Mouse (Mus musculus) hindbrain, embryonic 10.5 days (tissue): ENCODE measurements at regions not wholly inside any gene's neighbourhood (a gene's known extent, or its start where the extent isn't known, plus 50 kb on each side); places are given as distances from the start of the nearest gene placed in this dataset.

Source experiments
- DNase-seq: peaks from one replicate; pipeline ENCODE4 v3.0.0-alpha.2; 2017; ENCODE audit warnings: low spot score
- H3K27ac ChIP-seq: fragments of 300-500 bp; sonication (generic); 2 replicates; pipeline ENCODE4 v1.5.1; 2016; ENCODE audit warnings: mild to moderate bottlenecking, moderate library complexity
- H3K27me3 ChIP-seq: fragments of 300-500 bp; sonication (generic); 2 replicates; pipeline ENCODE4 v1.6.1; 2016; ENCODE audit warnings: mild to moderate bottlenecking; ENCODE audit not compliant: poor library complexity, insufficient read depth, severe bottlenecking
- H3K36me3 ChIP-seq: fragments of 300-500 bp; sonication (generic); 2 replicates; pipeline ENCODE4 v1.6.1; 2016; ENCODE audit warnings: mild to moderate bottlenecking, moderate library complexity
- H3K4me1 ChIP-seq: fragments of 300-500 bp; sonication (generic); replicated peaks from 2 replicates; pipeline ENCODE4 v1.6.1; 2016; ENCODE audit warnings: mild to moderate bottlenecking
- H3K4me3 ChIP-seq: fragments of 300-500 bp; sonication (generic); 2 replicates; pipeline ENCODE4 v1.5.1; 2016; ENCODE audit warnings: mild to moderate bottlenecking, moderate library complexity
- H3K9me3 ChIP-seq: fragments of 300-500 bp; sonication (generic); 2 replicates; pipeline ENCODE4 v1.6.1; 2016; ENCODE audit warnings: mild to moderate bottlenecking, moderate library complexity
- WGBS: fragments of 180-500 bp; shearing (Covaris S2); methylation state at CpG from one replicate; pipeline ENCODE4 v1.1.7; 2016; 5-methylcytosine and 5-hydroxymethylcytosine counted together

DNA sequence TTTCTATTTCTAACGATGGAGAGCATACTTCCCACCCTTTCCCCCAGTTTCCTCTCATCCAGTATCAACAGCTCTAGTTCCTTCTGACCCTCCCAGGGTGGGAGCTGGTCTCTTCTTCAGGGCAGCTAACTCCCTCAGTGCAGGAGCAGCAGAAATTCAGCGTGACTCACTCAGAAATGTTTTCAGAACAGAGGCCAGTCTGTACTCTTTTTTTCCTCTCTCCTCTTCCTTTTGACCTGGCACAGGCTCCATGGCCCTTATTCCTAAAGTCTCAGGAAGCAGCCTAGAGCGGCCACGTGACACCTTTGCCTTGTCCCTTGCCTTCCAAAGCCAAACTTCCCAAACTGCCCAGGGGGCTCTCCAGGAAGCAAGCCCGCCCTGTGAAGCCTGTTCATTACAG is 55.4 kb downstream of the Pja1 start:
- 47% methylated on average over 5 of the region's 5 CpGs for WGBS
- H3K9me3 ChIP-seq: no peaks in the 10 kb centered on the region
- H3K36me3 ChIP-seq: no peaks in the 10 kb centered on the region
- H3K4me1 ChIP-seq: peaks cover 11% of the 10 kb centered on the region
- DNase-seq: no peak
- no peak overlapping the region for H3K4me3 ChIP-seq
- no peak overlapping the region for H3K27ac ChIP-seq
- H3K27me3 ChIP-seq: peaks cover 89% of the 10 kb centered on the region

GRCm38 (mm10) chrX:99410942-99411341 is 60.1 kb downstream of the Pja1 start:
- H3K27ac ChIP-seq: no peak overlapping the region
- 76% methylated on average over 3 of the region's 3 CpGs for WGBS

DNA sequence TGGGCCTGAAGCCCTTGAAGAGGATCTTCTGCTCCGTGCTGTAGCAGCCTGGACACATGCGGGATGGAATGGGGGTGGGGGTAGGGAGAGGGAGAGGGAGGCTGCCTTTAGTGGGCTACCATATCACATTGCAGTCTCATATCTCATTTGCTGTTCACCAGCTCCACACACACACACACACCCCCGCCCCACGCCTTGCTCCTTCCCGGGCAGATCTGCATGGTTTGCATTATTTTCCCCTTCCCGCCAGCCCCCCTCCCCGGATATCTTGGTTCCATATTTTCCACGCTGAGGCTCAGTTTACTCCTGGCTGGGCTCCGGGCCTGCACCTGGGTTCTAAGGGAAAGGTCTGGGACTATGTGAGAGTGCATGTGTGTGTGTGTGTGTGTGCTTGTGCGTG is 61.2 kb downstream of the Pja1 start:
- peaks cover 86% of the 10 kb centered on the region for H3K27me3 ChIP-seq
- no peaks in the 10 kb centered on the region for H3K9me3 ChIP-seq
- H3K4me3 ChIP-seq: no peak overlapping the region
- 67% methylated on average over 10 of the region's 10 CpGs for WGBS
- H3K27ac ChIP-seq: no peak overlapping the region; the same call in 1 of the 2 replicates
- no peak for DNase-seq
- peaks cover 8% of the 10 kb centered on the region; the same call in 1 of the 2 replicates for H3K4me1 ChIP-seq
- H3K36me3 ChIP-seq: no peaks in the 10 kb centered on the region

More at GRCm38 (mm10) chrX:99410942-99411341, 60.1 kb downstream of the Pja1 start:
- Histone ChIP-seq H3K36me3 (no peaks in the 10 kb centered on the region), H3K9me3 (no peaks in the 10 kb centered on the region), H3K27me3 (peaks cover 90% of the 10 kb centered on the region), H3K4me3 (no peak overlapping the region), H3K4me1 (peaks cover 11% of the 10 kb centered on the region; the same call in 1 of the 2 replicates)
- no peak for DNase-seq

DNA sequence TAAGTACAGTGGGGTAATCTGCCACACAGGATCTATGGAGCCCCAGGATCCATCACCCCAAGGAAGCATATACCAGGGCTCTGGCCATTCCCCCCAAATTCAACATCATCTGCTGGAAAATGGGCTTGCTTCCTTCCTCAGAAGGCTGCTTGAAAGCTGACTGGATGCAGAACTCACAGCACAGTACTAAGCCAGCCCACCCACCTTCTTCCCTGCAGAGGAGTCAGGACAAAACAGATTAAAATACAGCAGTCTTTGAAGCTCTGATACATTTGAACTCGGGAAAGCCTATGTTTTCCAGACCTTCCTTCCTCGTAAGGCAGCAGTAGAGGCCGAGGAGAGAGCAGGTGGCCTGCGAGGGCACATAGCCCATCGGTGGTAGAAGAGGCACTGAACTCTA is 61.7 kb downstream of the Pja1 start:
- DNase-seq: no peak
- Histone ChIP-seq H3K9me3 (no peaks in the 10 kb centered on the region), H3K27me3 (peaks cover 89% of the 10 kb centered on the region), H3K27ac (no peak overlapping the region; the same call in 1 of the 2 replicates), H3K4me1 (peaks cover 10% of the 10 kb centered on the region; the same call in 1 of the 2 replicates), H3K36me3 (no peaks in the 10 kb centered on the region), H3K4me3 (no peak overlapping the region)
- 65% methylated on average over 5 of the region's 5 CpGs for WGBS

GRCm38 (mm10) chrX:99408804-99409203 is 62.3 kb downstream of the Pja1 start:
- Histone ChIP-seq H3K9me3 (no peaks in the 10 kb centered on the region), H3K27ac (no peak overlapping the region), H3K4me1 (peaks cover 15% of the 10 kb centered on the region), H3K27me3 (peaks cover 90% of the 10 kb centered on the region), H3K4me3 (no peak overlapping the region), H3K36me3 (no peaks in the 10 kb centered on the region)
- WGBS: 49% methylated on average over 6 of the region's 6 CpGs
- DNase-seq: no peak

DNA sequence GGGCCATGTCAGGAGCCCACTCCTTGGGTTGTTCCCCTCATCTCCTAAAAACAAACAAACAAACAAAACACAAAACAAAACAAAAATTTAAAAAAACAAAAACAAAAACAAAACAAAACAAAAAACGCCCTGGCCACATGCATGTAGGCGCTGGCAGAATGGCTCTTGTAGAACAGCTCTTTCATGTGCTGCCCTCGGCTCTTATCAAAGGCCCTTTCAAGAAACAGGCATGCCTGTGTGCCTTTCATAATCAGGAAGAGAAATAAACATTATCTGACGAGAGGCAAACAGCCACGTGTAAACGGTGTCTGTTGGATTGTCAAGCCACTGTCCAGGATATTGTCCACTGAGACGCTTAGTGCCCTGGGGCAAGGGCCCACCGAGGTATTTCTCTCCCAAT is 65.2 kb downstream of the Pja1 start:
- WGBS: 69% methylated on average over 8 of the region's 8 CpGs
- peaks cover 93% of the 10 kb centered on the region for H3K27me3 ChIP-seq

GRCm38 (mm10) chrX:99403521-99404149 is 67.4 kb downstream of the Pja1 start:
- peaks cover 14% of the 10 kb centered on the region for H3K4me1 ChIP-seq
- H3K9me3 ChIP-seq: no peaks in the 10 kb centered on the region
- H3K36me3 ChIP-seq: no peaks in the 10 kb centered on the region
- WGBS: 56% methylated on average over 6 of the region's 6 CpGs
- peak overlapping the region; percentile 45; the same call in 1 of the 2 replicates for H3K27ac ChIP-seq
- no peak for DNase-seq
- no peak overlapping the region for H3K4me3 ChIP-seq
- H3K27me3 ChIP-seq: peaks cover 91% of the 10 kb centered on the region

More for the DNA sequence above, 65.2 kb downstream of the Pja1 start:
- H3K4me3 ChIP-seq: no peak overlapping the region
- no peak overlapping the region for H3K27ac ChIP-seq
- no peaks in the 10 kb centered on the region for H3K9me3 ChIP-seq
- H3K4me1 ChIP-seq: peaks cover 22% of the 10 kb centered on the region
- H3K36me3 ChIP-seq: no peaks in the 10 kb centered on the region
- DNase-seq: no peak

- peak overlapping the region; percentile 45; the same call in 1 of the 2 replicates for H3K27ac ChIP-seq
- no peaks in the 10 kb centered on the region for H3K36me3 ChIP-seq
- 53% methylated on average over 9 of the region's 9 CpGs for WGBS
- H3K4me3 ChIP-seq: no peak overlapping the region
- DNase-seq: peak; percentile 41
- H3K9me3 ChIP-seq: no peaks in the 10 kb centered on the region
- peaks cover 92% of the 10 kb centered on the region for H3K27me3 ChIP-seq
- H3K4me1 ChIP-seq: peaks cover 14% of the 10 kb centered on the region
Observed at GRCm38 (mm10) chrX:99402841-99403520, 68.1 kb downstream of the Pja1 start.

- H3K27me3 ChIP-seq: peaks cover 96% of the 10 kb centered on the region
- peak overlapping the region; percentile 35; the same call in 1 of the 2 replicates for H3K27ac ChIP-seq
- no peak overlapping the region for H3K4me3 ChIP-seq
- no peaks in the 10 kb centered on the region for H3K9me3 ChIP-seq
- WGBS: 51% methylated on average over 8 of the region's 8 CpGs
- H3K36me3 ChIP-seq: no peaks in the 10 kb centered on the region
- no peak for DNase-seq
- H3K4me1 ChIP-seq: peaks cover 19% of the 10 kb centered on the region
Observed at GRCm38 (mm10) chrX:99397344-99397743, 73.7 kb downstream of the Pja1 start.

- peaks cover 26% of the 10 kb centered on the region for H3K4me1 ChIP-seq
- no peaks in the 10 kb centered on the region for H3K36me3 ChIP-seq
- no peaks in the 10 kb centered on the region for H3K9me3 ChIP-seq
- H3K27me3 ChIP-seq: peaks cover 96% of the 10 kb centered on the region
- no peak for DNase-seq
- WGBS: 51% methylated on average over 6 of the region's 6 CpGs
- H3K4me3 ChIP-seq: no peak overlapping the region
- peak overlapping the region; percentile 26; the same call in 1 of the 2 replicates for H3K27ac ChIP-seq
Observed at GRCm38 (mm10) chrX:99396180-99396579, 74.9 kb downstream of the Pja1 start.

DNA sequence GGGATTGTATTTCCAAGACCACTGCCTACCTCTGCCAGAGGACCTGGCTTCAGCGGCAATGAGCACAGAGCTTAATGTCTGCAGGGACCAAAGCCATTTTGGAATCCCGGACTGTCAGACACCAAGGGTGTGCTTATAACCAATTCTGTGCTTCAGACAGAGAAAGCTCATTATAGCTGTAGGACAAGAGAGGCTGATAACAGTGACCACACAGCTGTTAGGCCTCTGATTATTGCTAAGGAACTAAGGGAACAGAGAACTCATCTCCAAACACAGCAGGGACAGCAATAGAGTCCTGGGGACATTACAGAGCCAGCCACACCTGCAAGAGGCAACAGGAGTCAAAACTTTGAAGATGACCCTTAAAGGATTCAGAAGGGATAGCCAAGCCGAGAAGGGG is 76.0 kb downstream of the Pja1 start:
- no peak overlapping the region for H3K27ac ChIP-seq
- H3K36me3 ChIP-seq: no peaks in the 10 kb centered on the region
- H3K4me3 ChIP-seq: no peak overlapping the region
- H3K27me3 ChIP-seq: peaks cover 100% of the 10 kb centered on the region
- H3K9me3 ChIP-seq: no peaks in the 10 kb centered on the region
- peaks cover 37% of the 10 kb centered on the region for H3K4me1 ChIP-seq
- no peak for DNase-seq
- WGBS: 90% methylated on average over 3 of the region's 3 CpGs

GRCm38 (mm10) chrX:99391628-99392027 is 79.4 kb downstream of the Pja1 start:
- Histone ChIP-seq H3K9me3 (no peaks in the 10 kb centered on the region), H3K36me3 (no peaks in the 10 kb centered on the region), H3K4me3 (no peak overlapping the region), H3K27ac (peak overlapping the region; percentile 62; the same call in 1 of the 2 replicates), H3K27me3 (peaks cover 98% of the 10 kb centered on the region), H3K4me1 (peaks cover 35% of the 10 kb centered on the region)
- no peak for DNase-seq
- WGBS: 58% methylated on average over 6 of the region's 6 CpGs

DNA sequence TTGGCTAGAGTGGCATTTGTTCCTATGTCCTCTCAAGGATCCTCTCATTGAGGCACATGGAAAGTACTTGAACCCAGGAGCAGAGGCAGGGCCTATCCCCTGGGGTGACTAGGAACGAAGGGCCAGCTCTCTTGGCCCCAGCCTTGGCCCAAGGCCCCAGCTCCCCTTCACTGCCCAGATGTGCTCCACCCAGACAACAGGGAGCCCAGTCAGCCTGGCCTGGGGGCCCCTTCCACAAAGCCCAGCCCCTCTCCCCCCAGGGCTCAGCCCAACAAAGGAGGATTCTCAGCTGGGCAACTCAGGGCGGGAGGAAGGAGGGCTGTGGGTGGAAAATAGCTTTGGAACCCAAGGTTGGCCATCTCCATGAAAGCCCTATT is 80.6 kb downstream of the Pja1 start:
- H3K27ac ChIP-seq: peak overlapping the region; percentile 62
- no peaks in the 10 kb centered on the region for H3K9me3 ChIP-seq
- H3K36me3 ChIP-seq: no peaks in the 10 kb centered on the region
- 46% methylated on average over 2 of the region's 2 CpGs for WGBS
- H3K4me1 ChIP-seq: peaks cover 28% of the 10 kb centered on the region
- H3K27me3 ChIP-seq: peaks cover 98% of the 10 kb centered on the region
- DNase-seq: no peak
- H3K4me3 ChIP-seq: no peak overlapping the region
